Mouse (Mus musculus): Measurements from ENCODE around the gene Gm8212.
"Not testable (repeated sequence)": the region's sequence is repeated elsewhere in the genome, so short reads cannot be mapped to it uniquely, and the experiment has no call there.

The Gm8212 gene

DNA sequence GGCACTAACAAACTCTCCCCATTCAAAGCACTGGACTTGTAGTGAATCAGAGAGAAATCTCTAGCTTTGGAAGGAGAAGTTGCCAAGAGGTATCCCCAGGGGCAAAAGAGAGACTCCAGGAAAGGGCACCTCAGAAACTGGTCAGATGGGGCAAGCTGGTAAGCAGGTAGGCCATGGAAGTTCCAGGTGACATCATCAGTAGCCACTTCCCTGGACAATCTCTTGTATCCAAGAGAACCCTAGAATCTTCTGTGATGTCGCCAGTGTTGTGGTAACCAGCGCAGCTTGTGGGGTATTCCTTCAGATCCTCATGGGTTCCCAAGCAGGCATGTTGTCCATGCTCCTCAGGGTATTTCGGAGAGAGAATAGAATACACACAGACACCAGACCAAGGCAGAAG, at the start of gene Gm8212:
Gene Gm8212, plus strand, starts transcription at position 301 of the 400 bp plus-strand sequence.
- DNase-seq (ENCODE audit: low spot score): not testable (repeated sequence)

DNA sequence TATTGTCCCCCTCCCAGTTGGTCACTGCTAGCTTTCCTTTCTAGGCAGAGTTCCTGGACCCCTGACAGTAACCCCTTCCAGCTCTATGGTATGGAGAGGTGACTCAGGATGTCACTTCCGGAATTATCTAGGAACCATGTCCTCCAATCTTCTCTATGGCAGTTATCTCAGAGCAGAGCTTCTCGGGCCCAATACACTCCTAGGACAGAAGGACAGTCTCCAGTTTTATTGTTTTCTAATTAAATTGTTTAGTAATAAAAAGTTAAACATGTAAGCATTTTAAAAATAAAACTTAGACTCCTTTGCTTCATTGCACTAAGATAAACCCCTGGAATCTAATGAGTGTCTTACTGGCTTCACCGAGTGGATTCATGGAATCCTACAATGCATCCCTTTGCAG, 15.7 kb downstream of the Gm8212 start, which contains the start of gene 4930503E14Rik:
Gene 4930503E14Rik, minus strand, starts transcription at position 101 of the 400 bp plus-strand sequence.
- not testable (repeated sequence) for DNase-seq (ENCODE audit: low spot score)

DNA sequence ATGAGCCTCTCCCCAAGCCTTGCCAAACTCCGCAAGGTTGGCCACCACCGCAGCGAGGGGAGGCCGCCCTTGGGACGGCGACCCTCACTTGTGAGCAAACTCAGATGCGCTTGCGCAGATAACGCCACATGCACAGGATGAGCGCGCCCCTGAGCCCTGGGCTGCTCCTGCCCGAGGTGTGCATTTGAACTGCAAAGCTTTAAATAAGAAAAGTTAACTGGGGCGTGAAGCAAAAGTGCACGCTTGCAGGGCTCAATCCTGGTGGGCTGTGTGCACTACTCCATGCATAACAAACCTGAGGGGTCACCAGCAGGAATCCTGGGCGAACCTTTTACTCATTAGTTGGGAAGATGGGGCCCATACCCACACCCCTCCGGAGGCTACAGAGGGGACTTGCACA, 50.6 kb downstream of the Gm8212 start:
- no peak for DNase-seq (ENCODE audit: low spot score)

All from layer of hippocampus, adult 11-12 months (tissue).